8 mouse cellular contexts compared by ENCODE assay signal in the genomic region with DNA sequence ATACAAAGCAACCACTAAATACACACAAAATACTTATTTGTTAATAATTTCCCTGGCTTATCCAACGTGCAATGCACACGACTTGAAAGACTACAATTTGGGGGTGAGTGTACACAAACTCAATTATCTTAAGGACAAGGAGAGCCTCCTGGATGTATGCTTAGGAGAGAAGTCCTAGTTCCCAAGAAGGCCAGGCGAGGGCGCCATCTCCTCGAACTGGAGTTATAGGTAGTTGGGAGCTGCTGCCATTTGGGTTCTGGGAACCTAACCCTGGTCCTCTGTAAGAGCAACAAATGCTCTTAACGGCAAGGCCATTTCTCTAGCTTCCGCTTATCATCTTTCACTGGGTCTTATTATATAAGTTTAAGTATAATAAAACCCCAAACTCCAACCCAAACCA. TPM values are rescaled to one million over a fixed set of nuclear protein-coding genes. Genes with fewer than 3 reads are reported as not detected.
A peak's percentile ranks its signal among the peaks of the same experiment; 100 is the strongest.
DNase-seq lines count a peak whose midpoint lies in the region; ATAC-seq lines count a peak whose summit lies in the region.
"Had no signal": no experiment of that assay in that cellular context is flagged by ENCODE, and none has a peak within 500 bp of the region (broad histone marks: within the 10 kb centered on the region; RNA-seq: fewer than 3 reads in every experiment).

No protein-coding gene starts in this region.

- DNase-seq in kidney, adult 11 months: peak; percentile 39
- no peak for DNase-seq in kidney, adult 9 months
- peak; percentile 62 to 67 for DNase-seq in B cell, adult 2 months
- peak; percentile 85 for DNase-seq in ES-CJ7 (ENCODE audit: low read depth, low spot score)
- peak; percentile 47 to 72 for DNase-seq in cerebellum, postnatal 14 days
- DNase-seq in naive thymus-derived CD4-positive, alpha-beta T cell, adult 2 months (ENCODE audit: low read depth): peak; percentile 68

- no peaks in the 10 kb centered on the region for H3K36me3 ChIP-seq in neural tube, embryonic 15.5 days
- H3K36me3 ChIP-seq: limb, embryonic 12.5 days had no signal

- 57% methylated on average over 7 of the region's 7 CpGs for WGBS in neural tube, embryonic 15.5 days

- H3K27me3 ChIP-seq in neural tube, embryonic 15.5 days (replicated peaks): 0 out of 2 replicates have a peak, but pooled peaks cover 5% of the 10 kb centered on the region
- H3K27me3 ChIP-seq: limb, embryonic 12.5 days had no signal

- H3K9ac ChIP-seq in neural tube, embryonic 15.5 days (replicated peaks): no peak overlapping the region
- H3K9ac ChIP-seq: limb, embryonic 12.5 days had no signal

- H3K27ac ChIP-seq in neural tube, embryonic 15.5 days (replicated peaks): no peak overlapping the region

- H3K4me3 ChIP-seq in neural tube, embryonic 15.5 days (replicated peaks): no peak overlapping the region

- no peak overlapping the region for H3K4me2 ChIP-seq in neural tube, embryonic 15.5 days

- H3K4me1 ChIP-seq in neural tube, embryonic 15.5 days: peaks cover 31% of the 10 kb centered on the region

- no peak for ATAC-seq in neural tube, embryonic 15.5 days (ENCODE audit: low FRiP score)

- no peaks in the 10 kb centered on the region for H3K9me3 ChIP-seq in neural tube, embryonic 15.5 days (replicated peaks)
- H3K9me3 ChIP-seq: limb, embryonic 12.5 days had no signal

RNA-seq across cellular contexts. Expression of a gene that starts 1.2 kb away (rescaled TPM):
- 29.8 and 33.3 TPM in 2 replicates for polyA plus RNA-seq in neural tube, embryonic 15.5 days (2015; fragmentation: Nextera tagmentation; extraction: Ambion mirVana)

RNA-seq across cellular contexts. Expression of a gene that starts 18.0 kb away (rescaled TPM):
- polyA plus RNA-seq in neural tube, embryonic 15.5 days (2015; fragmentation: Nextera tagmentation; extraction: Ambion mirVana): 0.87 TPM in 1 of 2 replicates, not detected in the other

RNA-seq across cellular contexts. Expression of a gene that starts 56.2 kb away (rescaled TPM):
- polyA plus RNA-seq in neural tube, embryonic 15.5 days (2015; fragmentation: Nextera tagmentation; extraction: Ambion mirVana): 37.2 and 40.1 TPM in 2 replicates

RNA-seq across cellular contexts. Expression of a gene that starts 59.7 kb away (rescaled TPM):
- polyA plus RNA-seq in neural tube, embryonic 15.5 days (2015; fragmentation: Nextera tagmentation; extraction: Ambion mirVana): 1.5 TPM in 2 replicates
